Mouse (Mus musculus): ENCODE results near the gene Tspear. TPM values are rescaled to one million over a fixed set of nuclear protein-coding genes. Genes with fewer than 3 reads are reported as not detected.

The Tspear gene
- polyA plus RNA-seq, 1 experiment from 2014 or later: not detected

GRCm38 (mm10) chr10:77852559-77852958 lies 166.2 kb downstream of the Tspear start, which contains the start of gene Gm10318:
TSS of gene Gm10318 (plus strand) at chr10:77852859.

GRCm38 (mm10) chr10:77861675-77862074 lies 175.3 kb downstream of the Tspear start, which contains the start of gene Gm3285:
TSS of gene Gm3285 (plus strand) at chr10:77861975.

GRCm38 (mm10) chr10:77902211-77902893 lies 216.0 kb downstream of the Tspear start, which contains the start of gene Lrrc3:
TSS of gene Lrrc3 (minus strand) at chr10:77902536.

Other genes starting within 250 kb of the Tspear start
- gene Fam207a, start 170.8 kb upstream of the Tspear start, polyA plus RNA-seq (2017; shearing (Covaris generic)): 32.0 TPM
- gene Itgb2, start 156.3 kb upstream of the Tspear start, polyA plus RNA-seq (2017; shearing (Covaris generic)): 374 TPM
- 123 TPM for gene Pttg1ip, start 104.8 kb upstream of the Tspear start, polyA plus RNA-seq (2017; shearing (Covaris generic))
- gene Sumo3, start 80.5 kb upstream of the Tspear start, polyA plus RNA-seq (2017; shearing (Covaris generic)): 113 TPM
- gene Gm49325, start 80.4 kb upstream of the Tspear start, polyA plus RNA-seq (2017; shearing (Covaris generic)): not detected
- gene Ube2g2, start 64.3 kb upstream of the Tspear start, polyA plus RNA-seq (2017; shearing (Covaris generic)): 55.7 TPM
- not detected for gene Gm19402, start 4.2 kb downstream of the Tspear start, polyA plus RNA-seq (2017; shearing (Covaris generic))
- not detected for gene Gm9508, start 10.7 kb downstream of the Tspear start, polyA plus RNA-seq (2017; shearing (Covaris generic))
- gene Gm10272, start 20.1 kb downstream of the Tspear start, polyA plus RNA-seq (2017; shearing (Covaris generic)): not detected
- gene Gm10024, start 24.9 kb downstream of the Tspear start, polyA plus RNA-seq (2017; shearing (Covaris generic)): not detected
- gene Gm10142, start 29.2 kb downstream of the Tspear start, polyA plus RNA-seq (2017; shearing (Covaris generic)): not detected
- gene Krtap12-1, start 34.0 kb downstream of the Tspear start, polyA plus RNA-seq (2017; shearing (Covaris generic)): not detected
- not detected for gene Gm10100, start 39.9 kb downstream of the Tspear start, polyA plus RNA-seq (2017; shearing (Covaris generic))
- gene Gm18596, start 56.1 kb downstream of the Tspear start, polyA plus RNA-seq (2017; shearing (Covaris generic)): not detected
- not detected for gene Gm9736, start 64.8 kb downstream of the Tspear start, polyA plus RNA-seq (2017; shearing (Covaris generic))
- gene Gm3233, start 73.1 kb downstream of the Tspear start, polyA plus RNA-seq (2017; shearing (Covaris generic)): not detected
- not detected for gene Gm3238, start 84.8 kb downstream of the Tspear start, polyA plus RNA-seq (2017; shearing (Covaris generic))
- gene Gm7138, start 90.4 kb downstream of the Tspear start, polyA plus RNA-seq (2017; shearing (Covaris generic)): not detected
- not detected for gene Gm3250, start 96.0 kb downstream of the Tspear start, polyA plus RNA-seq (2017; shearing (Covaris generic))
- gene Gm7137, start 101.6 kb downstream of the Tspear start, polyA plus RNA-seq (2017; shearing (Covaris generic)): not detected
- not detected for gene Gm9639, start 108.5 kb downstream of the Tspear start, polyA plus RNA-seq (2017; shearing (Covaris generic))
- not detected for gene Gm19668, start 112.6 kb downstream of the Tspear start, polyA plus RNA-seq (2017; shearing (Covaris generic))
- gene Gm9507, start 125.3 kb downstream of the Tspear start, polyA plus RNA-seq (2017; shearing (Covaris generic)): not detected
- not detected for gene Gm2696, start 128.1 kb downstream of the Tspear start, polyA plus RNA-seq (2017; shearing (Covaris generic))
- not detected for gene Krtap10-4, start 140.5 kb downstream of the Tspear start, polyA plus RNA-seq (2017; shearing (Covaris generic))
- not detected for gene Krtap10-10, start 149.4 kb downstream of the Tspear start, polyA plus RNA-seq (2017; shearing (Covaris generic))
- not detected for gene Gm36176, start 160.2 kb downstream of the Tspear start, polyA plus RNA-seq (2017; shearing (Covaris generic))
- gene Gm10318, start 166.3 kb downstream of the Tspear start, polyA plus RNA-seq (2017; shearing (Covaris generic)): not detected
- not detected for gene Gm3285, start 175.4 kb downstream of the Tspear start, polyA plus RNA-seq (2017; shearing (Covaris generic))
- gene Lrrc3, start 216.0 kb downstream of the Tspear start, polyA plus RNA-seq (2017; shearing (Covaris generic)): 0.11 TPM

All from naive thymus-derived CD4-positive, alpha-beta T cell, adult 5 months (primary cell).